In genomic region chr4:148951821-148952291, GRCm38 (mm10) we compare ENCODE assay signal across 9 mouse cellular contexts.
A peak's percentile ranks its signal among the peaks of the same experiment; 100 is the strongest.
DNase-seq lines count a peak whose midpoint lies in the region; ATAC-seq lines count a peak whose summit lies in the region.
"Had no signal": no experiment of that assay in that cellular context is flagged by ENCODE, and none has a peak within 500 bp of the region (broad histone marks: within the 10 kb centered on the region; RNA-seq: fewer than 3 reads in every experiment).

No protein-coding gene starts in this region.

- H3K27ac ChIP-seq in heart, embryonic 12.5 days (ENCODE audit: poor library complexity, severe bottlenecking), result peak overlapping the region; percentile 69; the same call in 1 of the 2 replicates
- peak overlapping the region; percentile 62 for H3K27ac ChIP-seq in forebrain, embryonic 10.5 days

- no peak for DNase-seq in heart, postnatal 10 days
- DNase-seq in R1 (ENCODE audit: low read depth, low spot score), result peak; percentile 62
- peak; percentile 47 for DNase-seq in forebrain, embryonic 10.5 days (ENCODE audit: extremely low spot score, low spot score)
- peak; percentile 54 to 56 for DNase-seq in left cerebral cortex, postnatal 14 days (ENCODE audit: low spot score in 2 of 2)
- peak; percentile 61 for DNase-seq in neural tube, embryonic 10.5 days (ENCODE audit: extremely low spot score, low spot score)
- no peak for DNase-seq in ovary, postnatal 10 days (ENCODE audit: low spot score)
- no peak for DNase-seq in urinary bladder, postnatal 4 days (ENCODE audit: low spot score in 2 of 2)

- peaks cover 44% of the 10 kb centered on the region for H3K4me1 ChIP-seq in heart, embryonic 12.5 days (replicated peaks)
- peaks cover 58% of the 10 kb centered on the region for H3K4me1 ChIP-seq in forebrain, embryonic 10.5 days

- peaks cover 29% of the 10 kb centered on the region for H3K27me3 ChIP-seq in heart, embryonic 12.5 days (replicated peaks)
- peaks cover 89% of the 10 kb centered on the region for H3K27me3 ChIP-seq in forebrain, embryonic 10.5 days (ENCODE audit: poor library complexity, severe bottlenecking)
- H3K27me3 ChIP-seq: CH12.LX had no signal

- WGBS in heart, embryonic 12.5 days, result 7% methylated on average over 44 of the region's 44 CpGs
- 2% methylated on average over 44 of the region's 44 CpGs for WGBS in forebrain, embryonic 10.5 days

- intact Hi-C loops in heart, postnatal 10 days (cut with DNase I), result loop anchor here (5.0 kb wide), 2 partner anchors 50 to 210 kb away; no protein-coding TSS in a partner anchor
- intact Hi-C loops in left cerebral cortex, postnatal 14 days (cut with DNase I), result no loop called here

- no peaks in the 10 kb centered on the region for H3K9me3 ChIP-seq in heart, embryonic 12.5 days (replicated peaks)
- no peaks in the 10 kb centered on the region for H3K9me3 ChIP-seq in forebrain, embryonic 10.5 days

- peak overlapping the region; percentile 34 for H3K4me3 ChIP-seq in heart, embryonic 12.5 days
- peak overlapping the region; percentile 56 for H3K4me3 ChIP-seq in forebrain, embryonic 10.5 days

- ATAC-seq in heart, embryonic 12.5 days (ENCODE audit: insufficient number of reproducible peaks, low FRiP score), result no peak

- peak overlapping the region; percentile 67 for H3K4me2 ChIP-seq in heart, embryonic 12.5 days

- H3K9ac ChIP-seq in heart, embryonic 12.5 days, result peak overlapping the region; percentile 62

- peaks cover 52% of the 10 kb centered on the region for H3K36me3 ChIP-seq in heart, embryonic 12.5 days
- H3K36me3 ChIP-seq in forebrain, embryonic 10.5 days (replicated peaks), result peaks cover 31% of the 10 kb centered on the region

Comparison
In these comparisons a context has a peak if more than half of its experiments do, and no peak if none do; other contexts are left out.
1. DNase-seq: peak in R1 (single experiment), forebrain, embryonic 10.5 days (single experiment), left cerebral cortex, postnatal 14 days (2 of 2) and neural tube, embryonic 10.5 days (single experiment); none in heart, postnatal 10 days (0 of 2), ovary, postnatal 10 days (single experiment) and urinary bladder, postnatal 4 days (0 of 2).